In genomic region chr2:152101761-152102160, GRCm38 (mm10) we compare ENCODE assay signal across 25 mouse cellular contexts. TPM values are rescaled to one million over a fixed set of nuclear protein-coding genes. Genes with fewer than 3 reads are reported as not detected.
A peak's percentile ranks its signal among the peaks of the same experiment; 100 is the strongest.
DNase-seq lines count a peak whose midpoint lies in the region; TF ChIP-seq lines count a peak whose summit lies in the region.
"Had no signal": no experiment of that assay in that cellular context is flagged by ENCODE, and none has a peak within 500 bp of the region (broad histone marks: within the 10 kb centered on the region; RNA-seq: fewer than 3 reads in every experiment).

No protein-coding gene starts in this region.

- H3K27ac ChIP-seq in cerebellum, adult 2 months (ENCODE audit: insufficient read depth, low read length): no peak overlapping the region
- H3K27ac ChIP-seq: forebrain, embryonic 12.5 days; kidney, postnatal 0 days; limb, embryonic 10.5 days; midbrain, embryonic 10.5 days; stomach, postnatal 0 days had no signal

- WGBS in cerebellum, adult 2 months: 19% methylated on average over 13 of the region's 13 CpGs

- H3K27me3 ChIP-seq in cerebellum, adult 2 months (ENCODE audit: control insufficient read depth, insufficient read depth, low read length): no peaks in the 10 kb centered on the region

- DNase-seq in cerebellum, adult 8-10 months: peak; percentile 21
- DNase-seq in cerebellum, adult 2 months: no peak
- peak; percentile 75 to 79 for DNase-seq in left cerebral cortex, adult 9 months (ENCODE audit: low spot score in 2 of 2)
- no peak for DNase-seq in left cerebral cortex, postnatal 4 days
- peak; percentile 13 for DNase-seq in A20 (ENCODE audit: low read depth, low spot score)
- peak; percentile 89 for DNase-seq in brain, adult 2 months (ENCODE audit: low read depth, low spot score)
- DNase-seq in adrenal gland, adult 18-20 months (ENCODE audit: low spot score in 2 of 2): no peak
- DNase-seq in spleen, postnatal 14 days (ENCODE audit: low spot score in 2 of 2): no peak
- DNase-seq: adrenal gland, postnatal 14 days; gastrocnemius, postnatal 36 days; kidney, adult 18-20 months; lung, adult 18-20 months; lung, postnatal 36 days; thymus, postnatal 25 days had no signal

- intact Hi-C loops in left cerebral cortex, postnatal 4 days (cut with DNase I): no loop called here

- no peak for TF ChIP-seq POLR2A in cerebellum, adult 2 months (IDR thresholded peaks at IDR 0.05; ENCODE audit: borderline replicate concordance, insufficient read depth, low read length)

- peaks cover 15% of the 10 kb centered on the region; the same call in 1 of the 2 replicates for H3K4me1 ChIP-seq in cerebellum, adult 2 months (ENCODE audit: control insufficient read depth, insufficient read depth, low read length)

- no peak overlapping the region for H3K4me3 ChIP-seq in cerebellum, adult 2 months (replicated peaks; ENCODE audit: insufficient read depth, low read depth, low read length)
- H3K4me3 ChIP-seq: forebrain, embryonic 12.5 days; limb, embryonic 10.5 days; midbrain, embryonic 10.5 days had no signal

- no peak for TF ChIP-seq CTCF in cerebellum, adult 2 months (IDR thresholded peaks at IDR 0.05; ENCODE audit: borderline replicate concordance, insufficient read depth, low read depth, low read length)

RNA-seq across cellular contexts. Expression of gene Srxn1, which starts 3.6 kb away (rescaled TPM):
- polyA plus RNA-seq in cerebellum, adult 2 months (2012; rRNA removed): 138 TPM in 2 replicates
- 10 to 100 TPM; 17.7 to 18.8 TPM for total RNA-seq in left cerebral cortex, postnatal 4 days (2021)
- total RNA-seq in adrenal gland, adult 18-20 months (2021): 100 to 1,000 TPM; 547 to 673 TPM

RNA-seq across cellular contexts. Expression of gene Scrt2, which starts 20.4 kb away (rescaled TPM):
- 14.8 and 15.4 TPM in 2 replicates for polyA plus RNA-seq in cerebellum, adult 2 months (2012; rRNA removed)
- total RNA-seq in left cerebral cortex, postnatal 4 days (2021): 10 to 100 TPM; 20.0 to 25.2 TPM
- total RNA-seq in adrenal gland, adult 18-20 months (2021): under 1 TPM; 0.36 to 0.58 TPM
- total RNA-seq: common myeloid progenitor, adult 5-6 weeks; gastrocnemius, postnatal 36 days; hematopoietic stem cell, adult 5-6 weeks had no signal
- polyA plus RNA-seq: activated CD4-positive, CD25-positive, alpha-beta regulatory T cell, adult 4 months; heart, embryonic 16.5 days; kidney, postnatal 0 days; limb, embryonic 10.5 days; liver, embryonic 11.5 days; stomach, postnatal 0 days had no signal

RNA-seq across cellular contexts. Expression of gene Tcf15, which starts 41.6 kb away (rescaled TPM):
- 2.6 TPM in 2 replicates for polyA plus RNA-seq in cerebellum, adult 2 months (2012; rRNA removed)
- total RNA-seq in left cerebral cortex, postnatal 4 days (2021): 1 to 10 TPM in 1 of 2 experiments, under 1 TPM in 1; 0.54 to 1.1 TPM
- total RNA-seq in adrenal gland, adult 18-20 months (2021): 1 to 10 TPM; 1.9 to 4.3 TPM
- total RNA-seq: midbrain, postnatal 0 days had no signal
- polyA plus RNA-seq: activated CD4-positive, CD25-positive, alpha-beta regulatory T cell, adult 4 months had no signal

Comparison
In these comparisons a context has a peak if more than half of its experiments do, and no peak if none do; other contexts are left out.
1. DNase-seq: peak in cerebellum, adult 8-10 months (single experiment), left cerebral cortex, adult 9 months (2 of 2), A20 (single experiment) and brain, adult 2 months (single experiment); none in cerebellum, adult 2 months (0 of 2), left cerebral cortex, postnatal 4 days (single experiment), adrenal gland, adult 18-20 months (0 of 2) and spleen, postnatal 14 days (0 of 2).
2. RNA of gene Srxn1, which starts 3.6 kb away (total RNA-seq): 547 to 673 TPM in adrenal gland, adult 18-20 months; 17.7 to 18.8 TPM in left cerebral cortex, postnatal 4 days; every median in the first group is over 10 times any median in the second.
3. RNA of gene Scrt2, which starts 20.4 kb away (total RNA-seq): 20.0 to 25.2 TPM in left cerebral cortex, postnatal 4 days; 0.36 to 0.58 TPM in adrenal gland, adult 18-20 months; every median in the first group is over 10 times any median in the second.